Mouse (Mus musculus): ENCODE measurements around the gene Prkx. TPM values are rescaled to one million over a fixed set of nuclear protein-coding genes. Genes with fewer than 3 reads are reported as not detected.

Prkx gene
- 31.1 and 31.8 TPM in 2 replicates for polyA plus RNA-seq (2015; fragmentation: Nextera tagmentation; extraction: Ambion mirVana)

- H3K4me2 ChIP-seq, result peak within 1 kb of the TSS; percentile 58
- H3K27ac ChIP-seq (replicated peaks), result peak within 1 kb of the TSS; percentile 76
- peak; percentile 88 for ATAC-seq (ENCODE audit: low read depth)
- peaks cover 22% of the 10 kb centered on the region for H3K4me1 ChIP-seq (replicated peaks)
- H3K4me3 ChIP-seq, result peak within 1 kb of the TSS; percentile 66
- H3K9ac ChIP-seq, result peak within 1 kb of the TSS; percentile 78
- 33% methylated on average over 19 of the region's 19 CpGs for WGBS
- H3K9me3 ChIP-seq, result no peaks in the 10 kb centered on the region
- no peaks in the 10 kb centered on the region for H3K27me3 ChIP-seq
- H3K36me3 ChIP-seq, result no peaks in the 10 kb centered on the region
Observed at GRCm38 (mm10) chrX:77796238-77796835, at the start of gene Prkx. Gene Prkx, minus strand, starts transcription at chrX:77796278.

- Histone ChIP-seq H3K9me3 (no peaks in the 10 kb centered on the region), H3K9ac (no peak overlapping the region), H3K27ac (replicated peaks) (no peak overlapping the region), H3K4me1 (replicated peaks) (no peaks in the 10 kb centered on the region), H3K27me3 (no peaks in the 10 kb centered on the region), H3K4me2 (no peak overlapping the region), H3K4me3 (no peak overlapping the region), H3K36me3 (no peaks in the 10 kb centered on the region)
- WGBS, result 64% methylated on average over 6 of the region's 6 CpGs
- ATAC-seq (ENCODE audit: low read depth), result no peak
Observed at GRCm38 (mm10) chrX:77812031-77812430, 16.0 kb upstream of the Prkx start.

DNA sequence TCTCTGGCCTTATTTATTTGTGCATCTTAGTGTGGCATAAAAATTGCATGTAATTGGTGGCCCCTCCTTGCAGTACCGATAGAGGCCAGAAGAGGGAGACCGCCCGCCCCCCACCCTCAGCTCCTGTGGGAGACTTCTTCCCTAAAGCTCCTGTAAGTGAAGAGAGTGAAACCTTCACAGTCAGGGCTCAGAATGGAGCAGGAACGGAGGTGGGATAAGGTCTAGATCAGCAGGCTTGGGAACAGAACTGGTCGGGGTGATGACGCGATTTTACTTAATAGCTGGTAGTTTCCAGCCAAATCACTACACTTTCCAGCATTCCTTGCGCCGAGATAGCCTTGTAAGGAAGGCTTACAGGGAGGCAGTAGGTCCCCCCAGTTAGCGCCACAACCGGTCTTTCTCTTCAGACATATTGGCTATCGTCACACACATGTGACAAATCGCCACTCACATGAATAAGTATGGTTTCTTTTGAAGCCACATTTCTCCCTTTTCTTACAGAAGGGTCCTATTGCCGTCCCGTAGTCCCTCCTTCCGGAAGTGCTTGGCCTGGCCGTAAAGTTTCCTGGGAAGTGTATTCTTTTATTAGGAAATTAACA lies 14.6 kb upstream of the Prkx start:
- no peaks in the 10 kb centered on the region for H3K9me3 ChIP-seq
- peak overlapping the region; percentile 41; the same call in 1 of the 2 replicates for H3K9ac ChIP-seq
- H3K4me2 ChIP-seq, result peak overlapping the region; percentile 45
- H3K4me3 ChIP-seq, result peak overlapping the region; percentile 40
- H3K27me3 ChIP-seq, result no peaks in the 10 kb centered on the region
- peak; percentile 92 for ATAC-seq (ENCODE audit: low read depth)
- H3K27ac ChIP-seq (replicated peaks), result peak overlapping the region; percentile 68
- no peaks in the 10 kb centered on the region for H3K36me3 ChIP-seq
- no peaks in the 10 kb centered on the region for H3K4me1 ChIP-seq (replicated peaks)
- WGBS, result 18% methylated on average over 17 of the region's 17 CpGs

DNA sequence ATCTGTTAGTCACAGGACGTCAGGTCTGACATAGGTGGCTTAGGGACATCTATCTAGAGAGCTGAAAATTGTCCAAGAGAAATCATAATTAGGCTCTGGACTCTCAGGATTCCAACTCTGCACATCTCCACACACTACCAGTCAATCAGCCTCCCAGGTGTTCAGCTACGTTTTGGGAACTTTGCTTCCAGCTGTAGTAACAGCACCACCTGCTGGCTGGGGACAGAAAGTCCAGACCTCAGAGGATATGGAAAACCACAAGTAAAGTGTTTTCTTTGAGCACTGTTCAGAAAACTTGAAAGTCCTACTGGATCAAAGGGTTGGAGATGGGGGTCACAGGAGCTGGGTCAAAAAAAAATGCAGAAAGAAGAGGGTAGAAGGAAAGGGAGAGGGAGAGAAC lies 12.5 kb upstream of the Prkx start:
- no peak overlapping the region for H3K4me3 ChIP-seq
- no peaks in the 10 kb centered on the region for H3K36me3 ChIP-seq
- no peak overlapping the region for H3K4me2 ChIP-seq
- H3K9me3 ChIP-seq, result no peaks in the 10 kb centered on the region
- H3K9ac ChIP-seq, result no peak overlapping the region
- WGBS, result 22% methylated on average over 2 of the region's 2 CpGs
- no peak for ATAC-seq (ENCODE audit: low read depth)
- no peaks in the 10 kb centered on the region for H3K4me1 ChIP-seq (replicated peaks)
- no peaks in the 10 kb centered on the region for H3K27me3 ChIP-seq
- H3K27ac ChIP-seq (replicated peaks), result no peak overlapping the region

DNA sequence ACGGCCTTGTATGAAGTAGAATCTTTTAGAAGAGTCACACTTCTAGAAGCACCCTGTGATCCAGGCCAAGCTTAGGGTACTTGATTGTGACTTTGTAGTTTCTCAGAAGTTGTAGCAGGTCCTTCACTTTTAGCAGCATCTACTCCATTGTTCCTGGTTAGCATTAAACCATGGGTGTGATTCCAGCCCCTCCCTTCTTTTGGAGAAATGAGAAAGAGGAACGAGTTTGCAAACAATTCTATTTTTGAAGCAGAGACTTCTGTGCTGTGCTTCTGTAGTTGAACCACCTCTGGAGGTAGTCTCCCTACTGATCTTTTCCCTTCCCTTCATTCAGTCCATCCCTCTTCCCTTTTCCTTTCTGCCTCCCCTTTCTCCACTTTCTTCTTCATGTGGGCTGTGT lies 6.2 kb upstream of the Prkx start:
- ATAC-seq (ENCODE audit: low read depth), result no peak
- H3K4me1 ChIP-seq (replicated peaks), result no peaks in the 10 kb centered on the region
- no peaks in the 10 kb centered on the region for H3K36me3 ChIP-seq
- H3K9me3 ChIP-seq, result no peaks in the 10 kb centered on the region
- H3K4me3 ChIP-seq, result no peak overlapping the region
- no peak overlapping the region for H3K4me2 ChIP-seq
- no peaks in the 10 kb centered on the region for H3K27me3 ChIP-seq
- no peak overlapping the region for H3K27ac ChIP-seq (replicated peaks)
- WGBS, result 70% methylated on average over 2 of the region's 2 CpGs
- H3K9ac ChIP-seq, result no peak overlapping the region

DNA sequence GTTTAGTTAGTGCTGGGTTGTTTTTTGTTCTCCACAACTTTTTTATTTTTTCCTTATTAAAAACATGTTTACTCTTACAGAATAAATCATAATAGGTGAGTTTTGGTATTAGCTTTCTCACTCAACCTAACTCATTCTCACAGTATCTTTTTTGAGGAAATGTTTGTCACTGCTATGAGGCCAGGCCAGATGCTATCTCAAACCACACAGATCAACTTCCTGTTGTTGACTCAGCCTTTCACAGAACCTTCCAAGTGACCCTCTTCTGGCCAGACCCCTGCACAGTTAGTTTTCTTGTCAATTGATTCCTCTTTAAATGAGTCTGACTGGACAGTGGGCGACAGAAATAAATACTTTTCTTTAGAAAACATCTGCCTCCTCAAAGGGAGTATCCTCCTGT lies 5.5 kb upstream of the Prkx start:
- H3K9me3 ChIP-seq, result no peaks in the 10 kb centered on the region
- WGBS, result 70% methylated on average over 1 of the region's 1 CpGs
- no peaks in the 10 kb centered on the region for H3K36me3 ChIP-seq
- no peak overlapping the region for H3K4me2 ChIP-seq
- H3K4me1 ChIP-seq (replicated peaks), result no peaks in the 10 kb centered on the region
- no peak overlapping the region for H3K27ac ChIP-seq (replicated peaks)
- no peaks in the 10 kb centered on the region for H3K27me3 ChIP-seq
- no peak overlapping the region for H3K4me3 ChIP-seq
- no peak for ATAC-seq (ENCODE audit: low read depth)
- no peak overlapping the region for H3K9ac ChIP-seq

GRCm38 (mm10) chrX:77799554-77799953 lies 3.5 kb upstream of the Prkx start:
- 83% methylated on average over 3 of the region's 3 CpGs for WGBS
- no peak overlapping the region for H3K27ac ChIP-seq (replicated peaks)
- no peak overlapping the region for H3K4me2 ChIP-seq
- H3K9me3 ChIP-seq, result no peaks in the 10 kb centered on the region
- ATAC-seq (ENCODE audit: low read depth), result no peak
- peaks cover 3% of the 10 kb centered on the region for H3K4me1 ChIP-seq (replicated peaks)
- no peak overlapping the region for H3K4me3 ChIP-seq
- no peaks in the 10 kb centered on the region for H3K36me3 ChIP-seq
- H3K27me3 ChIP-seq, result no peaks in the 10 kb centered on the region
- H3K9ac ChIP-seq, result no peak overlapping the region

- Histone ChIP-seq H3K9me3 (no peaks in the 10 kb centered on the region), H3K9ac (no peak overlapping the region), H3K27me3 (no peaks in the 10 kb centered on the region), H3K36me3 (no peaks in the 10 kb centered on the region), H3K4me3 (no peak overlapping the region), H3K4me1 (replicated peaks) (peaks cover 19% of the 10 kb centered on the region), H3K4me2 (no peak overlapping the region), H3K27ac (replicated peaks) (no peak overlapping the region)
- no peak for ATAC-seq (ENCODE audit: low read depth)
Observed at GRCm38 (mm10) chrX:77797801-77798200, 1.7 kb upstream of the Prkx start.

DNA sequence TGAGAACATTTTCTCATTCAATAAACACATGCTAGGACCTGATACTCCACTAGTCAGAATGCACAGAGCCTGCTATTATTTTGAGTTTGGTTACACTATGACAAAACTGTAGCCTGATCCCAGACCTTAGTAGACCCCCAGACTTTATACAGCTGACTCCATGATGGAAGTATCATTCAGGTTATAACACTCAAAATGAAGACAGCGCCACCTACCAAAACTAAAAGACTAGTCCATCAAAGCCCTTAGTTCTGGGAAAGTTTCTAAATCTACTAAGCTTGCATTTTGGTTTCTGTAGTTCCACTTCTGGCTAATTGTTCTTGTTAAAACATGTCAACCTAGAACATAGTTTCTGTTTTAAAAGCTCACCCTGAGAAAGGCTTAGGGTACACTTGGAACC lies 838 bp upstream of the Prkx start:
- Histone ChIP-seq H3K27ac (replicated peaks) (no peak overlapping the region), H3K9ac (no peak overlapping the region), H3K9me3 (no peaks in the 10 kb centered on the region), H3K4me2 (peak overlapping the region; percentile 58), H3K36me3 (no peaks in the 10 kb centered on the region), H3K27me3 (no peaks in the 10 kb centered on the region), H3K4me3 (peak overlapping the region; percentile 66; the same call in 1 of the 2 replicates), H3K4me1 (replicated peaks) (peaks cover 22% of the 10 kb centered on the region)
- WGBS, result 78% methylated on average over 1 of the region's 1 CpGs
- no peak for ATAC-seq (ENCODE audit: low read depth)

DNA sequence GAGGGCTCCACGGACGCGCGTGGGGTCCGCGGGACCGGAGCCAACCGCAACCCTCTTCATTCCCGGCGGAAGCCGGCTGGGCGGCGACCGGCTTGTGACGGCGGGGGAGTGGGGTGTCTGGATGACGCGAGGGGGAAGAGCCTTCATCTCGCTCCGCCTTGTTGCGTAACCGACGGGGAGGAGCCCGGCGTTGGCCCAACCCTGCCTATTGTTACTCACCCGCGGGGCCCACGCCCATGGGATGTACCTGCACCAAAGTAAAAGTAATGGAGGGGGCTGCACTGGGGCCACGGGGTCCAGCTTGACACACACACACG lies 262 bp downstream of the Prkx start:
- ATAC-seq (ENCODE audit: low read depth), result peak; percentile 98
- Histone ChIP-seq H3K4me1 (replicated peaks) (peaks cover 22% of the 10 kb centered on the region), H3K27ac (replicated peaks) (peak overlapping the region; percentile 76), H3K4me2 (peak overlapping the region; percentile 58), H3K9ac (peak overlapping the region; percentile 78), H3K36me3 (no peaks in the 10 kb centered on the region), H3K27me3 (no peaks in the 10 kb centered on the region), H3K4me3 (peak overlapping the region; percentile 66), H3K9me3 (no peaks in the 10 kb centered on the region)
- WGBS, result 18% methylated on average over 29 of the region's 30 CpGs

- Histone ChIP-seq H3K27ac (replicated peaks) (peak overlapping the region; percentile 76), H3K4me3 (peak overlapping the region; percentile 66)
Observed at GRCm38 (mm10) chrX:77794962-77795857, 868 bp downstream of the Prkx start.

GRCm38 (mm10) chrX:77788675-77789074 lies 7.4 kb downstream of the Prkx start:
- WGBS, result 95% methylated on average over 3 of the region's 3 CpGs
- Histone ChIP-seq H3K27ac (replicated peaks) (no peak overlapping the region), H3K4me2 (no peak overlapping the region), H3K4me1 (replicated peaks) (peaks cover 11% of the 10 kb centered on the region; the same call in 1 of the 2 replicates), H3K27me3 (no peaks in the 10 kb centered on the region), H3K9ac (no peak overlapping the region), H3K36me3 (peaks cover 18% of the 10 kb centered on the region), H3K4me3 (no peak overlapping the region), H3K9me3 (no peaks in the 10 kb centered on the region)
- ATAC-seq (ENCODE audit: low read depth), result no peak

More at GRCm38 (mm10) chrX:77794962-77795857, 868 bp downstream of the Prkx start:
- 19% methylated on average over 61 of the region's 61 CpGs for WGBS
- Histone ChIP-seq H3K9me3 (no peaks in the 10 kb centered on the region), H3K4me2 (peak overlapping the region; percentile 58), H3K27me3 (no peaks in the 10 kb centered on the region), H3K9ac (peak overlapping the region; percentile 78), H3K4me1 (replicated peaks) (peaks cover 22% of the 10 kb centered on the region), H3K36me3 (no peaks in the 10 kb centered on the region)
- peak; percentile 82 for ATAC-seq (ENCODE audit: low read depth)

Measured in neural tube, embryonic 13.5 days (tissue).